Mouse (Mus musculus): ENCODE data around the gene Armcx2. TPM values are rescaled to one million over a fixed set of nuclear protein-coding genes. Genes with fewer than 3 reads are reported as not detected.
"Not testable (repeated sequence)": the region's sequence is repeated elsewhere in the genome, so short reads cannot be mapped to it uniquely, and the experiment has no call there.

Gene Armcx2
- 71.1 and 80.9 TPM in 2 replicates for polyA plus RNA-seq (2015; fragmentation: Nextera tagmentation; extraction: Ambion mirVana)

DNA sequence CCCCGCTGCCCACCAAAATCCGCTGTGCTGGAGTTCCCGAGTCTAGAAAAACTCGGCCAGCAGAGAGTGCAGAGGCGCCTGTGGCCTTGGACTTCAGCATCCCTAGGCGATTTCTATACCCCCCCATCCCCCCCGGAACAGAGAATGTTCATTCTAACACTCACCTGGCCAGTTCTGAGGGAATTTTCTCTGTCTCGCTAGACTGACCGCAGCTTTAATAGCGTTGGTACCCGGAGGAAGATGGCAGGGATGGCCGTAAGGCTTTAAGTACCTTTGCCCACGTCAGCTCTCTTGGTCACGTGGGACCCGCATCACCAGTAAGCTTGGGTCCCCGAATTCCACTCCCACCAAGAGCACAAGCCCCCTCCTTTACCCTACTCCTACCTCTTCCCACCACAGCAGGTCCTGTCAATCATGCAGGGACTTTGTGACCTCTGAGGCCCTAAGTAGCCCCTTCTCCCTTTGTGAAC lies at the start of gene Armcx2:
Gene Armcx2, minus strand, starts transcription at position 467 of the 470 bp plus-strand sequence.
- Histone ChIP-seq H3K9ac (replicated peaks; ENCODE audit: low read depth, low read length) (peak within 1 kb of the TSS; percentile 74), H3K4me1 (replicated peaks; ENCODE audit: control insufficient read depth, insufficient read depth, low read length) (no peaks in the 10 kb centered on the region; the same call in 1 of the 2 replicates), H3K4me2 (ENCODE audit: low read length) (peak within 1 kb of the TSS; percentile 52), H3K27ac (ENCODE audit: low read length) (peak within 1 kb of the TSS; percentile 93), H3K36me3 (ENCODE audit: control insufficient read depth, insufficient read depth) (peaks cover 5% of the 10 kb centered on the region), H3K4me3 (replicated peaks; ENCODE audit: low read length) (peak within 1 kb of the TSS; percentile 67), H3K9me3 (ENCODE audit: control insufficient read depth, low read length) (no peaks in the 10 kb centered on the region), H3K27me3 (replicated peaks; ENCODE audit: control insufficient read depth, insufficient read depth, low read length) (no peaks in the 10 kb centered on the region)
- ATAC-seq: peak; percentile 89
- WGBS: 12% methylated on average over 16 of the region's 16 CpGs

DNA sequence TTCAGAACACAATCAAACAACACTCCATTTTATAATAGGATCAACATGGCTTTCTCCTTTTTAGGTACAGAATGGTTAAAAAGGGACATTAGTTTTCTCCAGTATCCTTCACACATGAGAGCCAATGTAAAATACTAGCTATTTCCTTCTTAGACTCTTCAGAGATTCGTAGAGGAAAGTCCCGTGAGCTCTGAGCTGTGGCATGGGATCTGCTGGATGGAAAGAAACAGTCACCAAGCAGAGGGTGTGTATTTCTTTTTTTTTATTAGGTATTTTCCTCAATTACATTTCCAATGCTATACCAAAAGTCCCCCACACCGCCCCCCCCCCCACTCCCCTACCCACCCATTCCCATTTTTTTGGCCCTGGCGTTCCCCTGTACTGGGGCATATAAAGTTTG lies 40.6 kb upstream of the Armcx2 start:
- H3K9me3 ChIP-seq (ENCODE audit: control insufficient read depth, low read length): no peaks in the 10 kb centered on the region
- WGBS: 73% methylated on average over 3 of the region's 4 CpGs
- no peak overlapping the region for H3K27ac ChIP-seq (ENCODE audit: low read length)
- ATAC-seq: no peak
- H3K4me2 ChIP-seq (ENCODE audit: low read length): no peak overlapping the region
- no peak overlapping the region for H3K4me3 ChIP-seq (replicated peaks; ENCODE audit: low read length)
- no peaks in the 10 kb centered on the region for H3K36me3 ChIP-seq (ENCODE audit: control insufficient read depth, insufficient read depth)
- H3K4me1 ChIP-seq (replicated peaks; ENCODE audit: control insufficient read depth, insufficient read depth, low read length): no peaks in the 10 kb centered on the region
- H3K27me3 ChIP-seq (replicated peaks; ENCODE audit: control insufficient read depth, insufficient read depth, low read length): no peaks in the 10 kb centered on the region
- no peak overlapping the region for H3K9ac ChIP-seq (replicated peaks; ENCODE audit: low read depth, low read length)

DNA sequence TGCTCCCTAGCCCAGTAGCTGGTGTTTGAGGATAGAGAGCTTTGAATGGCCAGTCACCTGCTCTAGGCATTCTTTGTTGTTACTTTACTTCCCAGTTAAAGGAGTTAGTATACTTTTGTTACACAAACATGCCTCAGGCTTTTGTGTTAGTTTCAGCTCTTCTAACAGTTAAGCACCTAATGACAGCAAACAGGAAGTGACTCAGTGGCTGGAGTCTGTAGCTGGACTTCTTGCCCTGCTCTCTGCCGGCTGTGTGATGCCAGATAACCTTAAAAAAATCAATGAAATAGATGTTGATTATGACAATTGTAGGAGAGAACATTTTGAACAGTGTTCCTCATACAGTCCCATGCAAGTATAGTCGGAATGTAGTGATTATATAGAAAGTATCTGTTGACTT lies 35.4 kb upstream of the Armcx2 start:
- no peaks in the 10 kb centered on the region for H3K36me3 ChIP-seq (ENCODE audit: control insufficient read depth, insufficient read depth)
- 68% methylated on average over 2 of the region's 2 CpGs for WGBS
- no peaks in the 10 kb centered on the region for H3K27me3 ChIP-seq (replicated peaks; ENCODE audit: control insufficient read depth, insufficient read depth, low read length)
- no peak overlapping the region for H3K9ac ChIP-seq (replicated peaks; ENCODE audit: low read depth, low read length)
- H3K4me1 ChIP-seq (replicated peaks; ENCODE audit: control insufficient read depth, insufficient read depth, low read length): no peaks in the 10 kb centered on the region
- no peaks in the 10 kb centered on the region for H3K9me3 ChIP-seq (ENCODE audit: control insufficient read depth, low read length)
- no peak overlapping the region for H3K4me3 ChIP-seq (replicated peaks; ENCODE audit: low read length)
- H3K4me2 ChIP-seq (ENCODE audit: low read length): no peak overlapping the region
- H3K27ac ChIP-seq (ENCODE audit: low read length): no peak overlapping the region
- no peak for ATAC-seq

- Histone ChIP-seq H3K9ac (replicated peaks; ENCODE audit: low read depth, low read length) (no peak overlapping the region), H3K27ac (ENCODE audit: low read length) (no peak overlapping the region), H3K4me2 (ENCODE audit: low read length) (no peak overlapping the region), H3K4me1 (replicated peaks; ENCODE audit: control insufficient read depth, insufficient read depth, low read length) (no peaks in the 10 kb centered on the region), H3K4me3 (replicated peaks; ENCODE audit: low read length) (no peak overlapping the region), H3K27me3 (replicated peaks; ENCODE audit: control insufficient read depth, insufficient read depth, low read length) (no peaks in the 10 kb centered on the region; the same call in 1 of the 2 replicates), H3K9me3 (ENCODE audit: control insufficient read depth, low read length) (no peaks in the 10 kb centered on the region), H3K36me3 (ENCODE audit: control insufficient read depth, insufficient read depth) (no peaks in the 10 kb centered on the region)
- ATAC-seq: no peak
- WGBS: 50% methylated on average over 3 of the region's 3 CpGs
Observed at GRCm38 (mm10) chrX:134830508-134830907, 21.5 kb upstream of the Armcx2 start.

DNA sequence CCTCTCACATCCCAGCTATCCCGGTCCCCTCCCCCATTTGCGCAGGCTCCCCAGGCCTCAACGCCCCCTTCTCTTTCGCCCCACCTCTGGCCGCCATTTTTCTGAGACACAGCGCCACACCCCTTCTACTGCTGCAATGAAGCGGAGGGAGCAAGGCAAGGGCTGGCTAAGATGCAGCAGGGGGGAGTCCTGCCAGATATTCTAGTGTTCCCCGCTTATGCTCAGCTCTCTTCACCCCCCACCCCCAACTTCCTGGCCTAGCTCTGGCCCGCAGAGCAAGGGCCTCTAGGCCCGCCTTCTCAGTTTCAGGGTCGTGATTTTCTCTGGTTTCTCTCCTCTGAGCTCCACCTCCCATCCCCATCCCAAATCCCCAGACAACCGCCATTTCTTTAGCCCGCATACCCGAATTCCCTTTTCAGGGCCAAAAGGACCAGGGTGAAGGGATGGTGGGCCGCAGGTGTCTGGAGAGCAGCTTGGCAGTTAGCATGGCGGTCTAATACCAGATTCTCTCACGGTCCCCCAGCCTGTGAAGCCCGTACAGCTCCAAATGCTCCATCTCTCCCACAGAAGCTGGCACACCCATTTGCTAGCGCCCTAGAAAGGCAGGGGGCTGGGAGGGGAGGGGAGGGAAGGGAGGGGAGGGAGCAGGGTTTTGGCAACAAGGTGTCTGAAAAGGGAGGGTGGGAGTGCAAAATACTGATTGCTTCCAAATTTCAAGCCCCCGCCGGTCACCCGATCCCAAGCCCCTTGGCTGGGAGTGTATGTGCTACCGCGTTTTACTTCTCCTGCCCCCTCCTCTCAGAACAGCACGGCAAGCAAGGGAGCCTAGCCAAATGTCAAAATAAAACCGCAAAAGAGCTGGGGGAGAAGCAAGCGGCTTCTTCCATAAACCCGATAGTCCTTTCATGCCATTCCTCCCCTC lies 927 bp downstream of the Armcx2 start:
- no peaks in the 10 kb centered on the region; the same call in 1 of the 2 replicates for H3K4me1 ChIP-seq (replicated peaks; ENCODE audit: control insufficient read depth, insufficient read depth, low read length)
- no peaks in the 10 kb centered on the region for H3K9me3 ChIP-seq (ENCODE audit: control insufficient read depth, low read length)
- peaks cover 5% of the 10 kb centered on the region for H3K36me3 ChIP-seq (ENCODE audit: control insufficient read depth, insufficient read depth)
- no peaks in the 10 kb centered on the region for H3K27me3 ChIP-seq (replicated peaks; ENCODE audit: control insufficient read depth, insufficient read depth, low read length)
- peak overlapping the region; percentile 93 for H3K27ac ChIP-seq (ENCODE audit: low read length)
- H3K9ac ChIP-seq (replicated peaks; ENCODE audit: low read depth, low read length): peak overlapping the region; percentile 74
- ATAC-seq: peak; percentile 87
- peak overlapping the region; percentile 52 for H3K4me2 ChIP-seq (ENCODE audit: low read length)
- peak overlapping the region; percentile 67 for H3K4me3 ChIP-seq (replicated peaks; ENCODE audit: low read length)
- 20% methylated on average over 25 of the region's 28 CpGs for WGBS

DNA sequence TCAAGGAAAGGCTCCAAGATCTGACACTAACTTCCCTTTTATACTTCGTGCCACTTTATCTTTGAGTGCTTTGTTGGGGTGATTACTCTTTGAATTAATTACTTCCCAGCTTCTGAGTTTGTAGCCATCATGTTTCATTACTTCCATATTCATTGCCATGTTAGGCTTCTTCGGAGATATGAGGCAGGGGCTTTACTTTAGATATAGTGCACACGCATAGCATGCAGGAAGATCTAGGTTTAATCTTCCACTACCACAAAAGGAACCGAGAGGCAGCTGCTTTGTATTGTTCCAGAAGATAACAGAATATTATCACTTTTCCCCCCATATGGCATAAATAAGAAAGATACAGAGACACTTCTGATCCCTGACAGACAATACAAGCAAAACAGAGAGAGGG lies 21.3 kb downstream of the Armcx2 start:
- ATAC-seq: no peak
- WGBS: 81% methylated on average over 4 of the region's 4 CpGs
- no peak overlapping the region for H3K9ac ChIP-seq (replicated peaks; ENCODE audit: low read depth, low read length)

DNA sequence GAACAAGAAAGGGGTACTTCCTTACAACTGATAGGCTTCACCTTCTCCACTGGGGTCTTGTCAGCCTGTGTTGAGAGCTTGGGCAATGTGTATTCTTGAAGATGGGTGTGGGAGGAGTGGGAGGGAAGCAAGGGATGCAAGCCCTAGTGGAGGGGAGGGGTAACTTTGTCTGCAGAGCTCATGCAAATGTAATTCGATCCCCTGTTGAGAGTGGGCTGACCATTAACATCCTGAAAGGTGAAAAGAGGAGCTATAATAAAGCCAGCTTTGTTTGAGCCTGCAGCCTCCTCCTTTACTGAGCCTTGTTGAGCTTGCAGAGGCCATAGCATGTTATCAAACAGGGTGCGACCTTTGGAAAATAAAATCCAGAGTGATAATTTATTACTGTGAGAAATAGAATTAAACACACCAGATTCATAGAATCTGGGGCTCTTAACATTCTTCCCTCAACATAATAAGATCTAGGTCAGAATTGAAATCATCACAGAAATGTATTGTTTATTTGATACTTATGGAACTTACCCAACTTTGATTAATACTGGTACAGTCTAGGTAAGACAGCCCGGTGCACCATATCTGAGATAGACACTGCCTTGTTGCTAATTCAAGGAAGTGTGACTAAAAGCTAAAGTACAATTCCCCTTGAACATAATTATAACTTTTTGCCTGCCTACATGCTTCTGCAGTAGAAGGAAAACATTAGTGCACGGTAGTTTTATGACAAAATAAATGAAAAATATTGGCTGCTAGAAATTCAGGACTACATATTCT lies 45.4 kb downstream of the Armcx2 start:
- H3K9ac ChIP-seq (replicated peaks; ENCODE audit: low read depth, low read length); H3K9me3 ChIP-seq (ENCODE audit: control insufficient read depth, low read length); H3K27ac ChIP-seq (ENCODE audit: low read length); H3K4me1 ChIP-seq (replicated peaks; ENCODE audit: control insufficient read depth, insufficient read depth, low read length); H3K4me2 ChIP-seq (ENCODE audit: low read length); H3K36me3 ChIP-seq (ENCODE audit: control insufficient read depth, insufficient read depth); H3K4me3 ChIP-seq (replicated peaks; ENCODE audit: low read length); H3K27me3 ChIP-seq (replicated peaks; ENCODE audit: control insufficient read depth, insufficient read depth, low read length); ATAC-seq: not testable (repeated sequence)
- WGBS: 36% methylated on average over 3 of the region's 4 CpGs

More for the DNA sequence above, 21.3 kb downstream of the Armcx2 start:
- Histone ChIP-seq H3K9me3 (ENCODE audit: control insufficient read depth, low read length) (no peaks in the 10 kb centered on the region), H3K27me3 (replicated peaks; ENCODE audit: control insufficient read depth, insufficient read depth, low read length) (no peaks in the 10 kb centered on the region), H3K36me3 (ENCODE audit: control insufficient read depth, insufficient read depth) (no peaks in the 10 kb centered on the region), H3K4me3 (replicated peaks; ENCODE audit: low read length) (no peak overlapping the region), H3K4me2 (ENCODE audit: low read length) (no peak overlapping the region), H3K27ac (ENCODE audit: low read length) (no peak overlapping the region), H3K4me1 (replicated peaks; ENCODE audit: control insufficient read depth, insufficient read depth, low read length) (no peaks in the 10 kb centered on the region)

DNA sequence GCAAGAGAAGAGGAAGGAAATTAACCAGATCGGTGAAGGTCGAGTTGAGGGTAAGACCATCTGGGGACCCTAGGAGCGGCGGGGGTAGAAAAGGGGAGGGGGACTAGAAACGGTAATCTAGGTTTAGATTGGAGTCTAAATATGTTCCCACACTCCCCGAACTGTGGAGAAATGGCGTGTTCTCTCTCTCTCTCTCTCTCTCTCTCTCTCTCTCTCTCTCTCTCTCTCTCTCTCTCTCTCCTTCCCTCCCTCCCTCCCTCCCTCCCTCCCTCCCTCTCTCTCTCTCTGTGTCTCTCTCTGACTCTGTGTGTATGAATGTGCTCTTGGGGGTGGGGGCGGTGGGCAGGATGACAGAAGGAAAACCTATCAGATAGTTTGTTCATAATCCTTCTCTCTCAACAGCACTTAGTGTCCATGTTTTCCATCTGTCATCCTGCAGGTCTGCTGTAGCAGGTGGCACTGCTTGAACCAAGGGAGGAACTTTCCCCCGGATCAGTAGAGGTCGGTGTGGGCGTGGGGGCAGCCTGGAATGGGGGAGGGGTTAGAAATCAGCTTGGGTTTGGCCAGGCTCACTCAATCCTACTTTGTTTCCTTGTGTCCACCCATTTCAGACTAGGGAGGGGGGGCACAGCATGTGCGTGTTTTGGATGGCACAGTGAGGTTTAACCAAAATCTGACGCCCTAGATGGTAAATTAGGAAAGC lies 51.6 kb downstream of the Armcx2 start:
- Histone ChIP-seq H3K27ac (ENCODE audit: low read length) (peak overlapping the region; percentile 26), H3K36me3 (ENCODE audit: control insufficient read depth, insufficient read depth) (no peaks in the 10 kb centered on the region), H3K4me3 (replicated peaks; ENCODE audit: low read length) (peak overlapping the region; percentile 68), H3K4me1 (replicated peaks; ENCODE audit: control insufficient read depth, insufficient read depth, low read length) (peaks cover 5% of the 10 kb centered on the region; the same call in 1 of the 2 replicates), H3K4me2 (ENCODE audit: low read length) (peak overlapping the region; percentile 39), H3K9ac (replicated peaks; ENCODE audit: low read depth, low read length) (peak overlapping the region; percentile 60), H3K27me3 (replicated peaks; ENCODE audit: control insufficient read depth, insufficient read depth, low read length) (0 out of 2 replicates have a peak, but pooled peaks cover 2% of the 10 kb centered on the region), H3K9me3 (ENCODE audit: control insufficient read depth, low read length) (no peaks in the 10 kb centered on the region)
- WGBS: 24% methylated on average over 13 of the region's 13 CpGs
- ATAC-seq: peak; percentile 35; the same call in 1 of the 2 replicates

Measured in forebrain, embryonic 16.5 days (tissue).